Mouse (Mus musculus): ENCODE measurements around the gene Gfap. TPM values are rescaled to one million over a fixed set of nuclear protein-coding genes. Genes with fewer than 3 reads are reported as not detected.
A peak's percentile ranks its signal among the peaks of the same experiment; 100 is the strongest.

Gfap gene
- total and polyA plus RNA-seq, 2 experiments from 2014 or later, result 0.10 TPM; not detected in 1

DNA sequence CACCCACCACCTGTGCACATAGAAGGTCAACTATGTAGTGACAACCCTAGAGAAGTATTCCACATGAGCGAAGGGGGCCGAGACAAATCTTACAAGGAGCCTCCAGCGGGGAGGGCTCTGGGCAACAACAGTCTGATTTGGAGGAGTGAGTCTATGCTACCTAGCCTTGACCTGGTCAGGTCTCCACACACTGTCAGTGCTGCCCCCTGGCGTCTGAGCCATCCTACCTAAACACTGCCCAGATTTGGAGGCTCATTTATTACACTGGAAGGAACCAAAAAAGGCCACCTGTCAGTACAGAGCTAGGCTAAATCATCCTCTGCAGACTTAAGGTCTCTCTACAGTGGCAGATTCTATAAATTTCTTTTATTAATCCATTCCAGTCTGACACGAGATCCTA lies 48.8 kb downstream of the Gfap start:
- ATAC-seq (ENCODE audit: insufficient read depth, low read depth) (peak; percentile 69; the same call in 1 of the 2 replicates), DNase-seq (ENCODE audit: low spot score) (peak; percentile 30)
- Histone ChIP-seq H3K27ac (ENCODE audit: low read depth) (no peak overlapping the region), H3K4me2 (ENCODE audit: low read depth, low read length) (no peak overlapping the region), H3K36me3 (replicated peaks; ENCODE audit: control insufficient read depth, insufficient read depth, low read length) (peaks cover 80% of the 10 kb centered on the region), H3K4me3 (ENCODE audit: low read depth, low read length) (no peak overlapping the region), H3K9me3 (replicated peaks; ENCODE audit: control insufficient read depth, low read length) (no peaks in the 10 kb centered on the region), H3K4me1 (ENCODE audit: control insufficient read depth, insufficient read depth) (no peaks in the 10 kb centered on the region), H3K27me3 (ENCODE audit: control insufficient read depth, insufficient read depth, low read length) (no peaks in the 10 kb centered on the region), H3K9ac (replicated peaks; ENCODE audit: low read depth, low read length) (no peak overlapping the region)
- TF ChIP-seq CTCF (IDR thresholded peaks at IDR 0.05; ENCODE audit: low read depth) (peak; percentile 70), EP300 (IDR thresholded peaks at IDR 0.05; ENCODE audit: low read depth) (no peak)
- WGBS, result 61% methylated on average over 5 of the region's 5 CpGs

- H3K4me2 ChIP-seq (ENCODE audit: low read depth, low read length), result no peak overlapping the region
- no peak overlapping the region for H3K27ac ChIP-seq (ENCODE audit: low read depth)
- no peak overlapping the region for H3K4me3 ChIP-seq (ENCODE audit: low read depth, low read length)
- H3K36me3 ChIP-seq (replicated peaks; ENCODE audit: control insufficient read depth, insufficient read depth, low read length), result peaks cover 98% of the 10 kb centered on the region
- no peak overlapping the region for H3K9ac ChIP-seq (replicated peaks; ENCODE audit: low read depth, low read length)
- no peaks in the 10 kb centered on the region for H3K4me1 ChIP-seq (ENCODE audit: control insufficient read depth, insufficient read depth)
- WGBS, result 79% methylated on average over 10 of the region's 10 CpGs
- H3K27me3 ChIP-seq (ENCODE audit: control insufficient read depth, insufficient read depth, low read length), result no peaks in the 10 kb centered on the region
- no peak for ATAC-seq (ENCODE audit: insufficient read depth, low read depth)
- TF ChIP-seq CTCF (IDR thresholded peaks at IDR 0.05; ENCODE audit: low read depth) (no peak), EP300 (IDR thresholded peaks at IDR 0.05; ENCODE audit: low read depth) (no peak)
- H3K9me3 ChIP-seq (replicated peaks; ENCODE audit: control insufficient read depth, low read length), result no peaks in the 10 kb centered on the region
- no peak for DNase-seq (ENCODE audit: low spot score)
Measured at GRCm38 (mm10) chr11:102845926-102846325, 54.8 kb downstream of the Gfap start.

- no peak for DNase-seq (ENCODE audit: low spot score)
- Histone ChIP-seq H3K27ac (ENCODE audit: low read depth) (peak overlapping the region; percentile 57; the same call in 1 of the 2 replicates), H3K4me1 (ENCODE audit: control insufficient read depth, insufficient read depth) (no peaks in the 10 kb centered on the region), H3K9ac (replicated peaks; ENCODE audit: low read depth, low read length) (no peak overlapping the region), H3K27me3 (ENCODE audit: control insufficient read depth, insufficient read depth, low read length) (no peaks in the 10 kb centered on the region), H3K9me3 (replicated peaks; ENCODE audit: control insufficient read depth, low read length) (no peaks in the 10 kb centered on the region), H3K4me3 (ENCODE audit: low read depth, low read length) (no peak overlapping the region), H3K36me3 (replicated peaks; ENCODE audit: control insufficient read depth, insufficient read depth, low read length) (peaks cover 63% of the 10 kb centered on the region), H3K4me2 (ENCODE audit: low read depth, low read length) (no peak overlapping the region)
- no peak for ATAC-seq (ENCODE audit: insufficient read depth, low read depth)
- WGBS, result 79% methylated on average over 9 of the region's 9 CpGs
- TF ChIP-seq EP300 (IDR thresholded peaks at IDR 0.05; ENCODE audit: low read depth) (no peak), CTCF (IDR thresholded peaks at IDR 0.05; ENCODE audit: low read depth) (no peak)
Measured at GRCm38 (mm10) chr11:102838616-102839150, 62.0 kb downstream of the Gfap start.

GRCm38 (mm10) chr11:102838126-102838525 lies 62.6 kb downstream of the Gfap start:
- WGBS, result 64% methylated on average over 2 of the region's 2 CpGs
- Histone ChIP-seq H3K9me3 (replicated peaks; ENCODE audit: control insufficient read depth, low read length) (no peaks in the 10 kb centered on the region), H3K4me3 (ENCODE audit: low read depth, low read length) (no peak overlapping the region), H3K27me3 (ENCODE audit: control insufficient read depth, insufficient read depth, low read length) (no peaks in the 10 kb centered on the region), H3K4me1 (ENCODE audit: control insufficient read depth, insufficient read depth) (no peaks in the 10 kb centered on the region), H3K36me3 (replicated peaks; ENCODE audit: control insufficient read depth, insufficient read depth, low read length) (peaks cover 58% of the 10 kb centered on the region), H3K4me2 (ENCODE audit: low read depth, low read length) (no peak overlapping the region), H3K9ac (replicated peaks; ENCODE audit: low read depth, low read length) (no peak overlapping the region), H3K27ac (ENCODE audit: low read depth) (no peak overlapping the region; the same call in 1 of the 2 replicates)
- no peak for DNase-seq (ENCODE audit: low spot score)
- no peak; the same call in 1 of the 2 replicates for ATAC-seq (ENCODE audit: insufficient read depth, low read depth)
- 0 out of 2 replicates have a peak, but pooled peaks have one; percentile 26 for TF ChIP-seq EP300 (IDR thresholded peaks at IDR 0.05; ENCODE audit: low read depth)
- no peak for TF ChIP-seq CTCF (IDR thresholded peaks at IDR 0.05; ENCODE audit: low read depth)

DNA sequence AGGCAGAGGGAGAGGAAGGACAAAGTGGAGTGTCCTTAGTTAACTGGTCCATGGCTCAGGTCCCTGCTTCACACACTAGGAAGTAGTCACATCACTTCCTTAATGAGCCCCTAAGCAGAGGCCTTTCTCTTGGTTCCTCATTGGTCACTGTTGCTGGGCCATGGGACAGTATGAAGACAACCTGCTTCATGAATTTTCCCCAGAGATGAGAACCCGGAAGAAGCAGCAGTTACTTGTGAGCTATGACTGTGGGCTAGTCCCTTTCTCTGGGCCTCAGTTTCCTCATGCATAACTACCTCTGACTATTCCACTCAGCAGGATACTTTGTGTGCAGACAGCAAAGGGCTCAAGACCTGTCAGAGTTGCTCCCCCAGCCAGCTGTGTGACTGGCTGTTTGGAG lies 63.3 kb downstream of the Gfap start:
- ATAC-seq (ENCODE audit: insufficient read depth, low read depth), result no peak
- H3K4me1 ChIP-seq (ENCODE audit: control insufficient read depth, insufficient read depth), result no peaks in the 10 kb centered on the region
- WGBS, result 82% methylated on average over 1 of the region's 1 CpGs
- no peak overlapping the region for H3K4me2 ChIP-seq (ENCODE audit: low read depth, low read length)
- H3K36me3 ChIP-seq (replicated peaks; ENCODE audit: control insufficient read depth, insufficient read depth, low read length), result peaks cover 50% of the 10 kb centered on the region
- H3K4me3 ChIP-seq (ENCODE audit: low read depth, low read length), result no peak overlapping the region
- H3K9me3 ChIP-seq (replicated peaks; ENCODE audit: control insufficient read depth, low read length), result no peaks in the 10 kb centered on the region
- no peak for TF ChIP-seq EP300 (IDR thresholded peaks at IDR 0.05; ENCODE audit: low read depth)
- no peak for TF ChIP-seq CTCF (IDR thresholded peaks at IDR 0.05; ENCODE audit: low read depth)
- DNase-seq (ENCODE audit: low spot score), result no peak
- H3K9ac ChIP-seq (replicated peaks; ENCODE audit: low read depth, low read length), result no peak overlapping the region
- peak overlapping the region; percentile 30; the same call in 1 of the 2 replicates for H3K27ac ChIP-seq (ENCODE audit: low read depth)
- H3K27me3 ChIP-seq (ENCODE audit: control insufficient read depth, insufficient read depth, low read length), result no peaks in the 10 kb centered on the region

Other genes with a start within 250 kb of the Gfap start
- gene Meioc, start 237.2 kb downstream of the Gfap start, total RNA-seq (2014; rRNA removed; ENCODE audit: low replicate concordance), result 0.04 TPM in 1 of 2 replicates, not detected in the other
- gene Meioc, start 237.2 kb downstream of the Gfap start, polyA plus RNA-seq (2015; fragmentation: Nextera tagmentation; extraction: Ambion mirVana), result 0.12 and 0.15 TPM in 2 replicates
- gene Ccdc43, start 203.1 kb downstream of the Gfap start, total RNA-seq (2014; rRNA removed; ENCODE audit: low replicate concordance), result 14.2 and 20.8 TPM in 2 replicates
- gene Ccdc43, start 203.1 kb downstream of the Gfap start, polyA plus RNA-seq (2015; fragmentation: Nextera tagmentation; extraction: Ambion mirVana), result 25.5 and 28.8 TPM in 2 replicates
- 7.4 and 13.6 TPM in 2 replicates for gene Adam11, start 139.5 kb downstream of the Gfap start, total RNA-seq (2014; rRNA removed; ENCODE audit: low replicate concordance)
- 3.2 and 3.4 TPM in 2 replicates for gene Adam11, start 139.5 kb downstream of the Gfap start, polyA plus RNA-seq (2015; fragmentation: Nextera tagmentation; extraction: Ambion mirVana)
- 19.2 and 29.4 TPM in 2 replicates for gene Gjc1, start 81.2 kb downstream of the Gfap start, total RNA-seq (2014; rRNA removed; ENCODE audit: low replicate concordance)
- 41.1 and 42.7 TPM in 2 replicates for gene Gjc1, start 81.2 kb downstream of the Gfap start, polyA plus RNA-seq (2015; fragmentation: Nextera tagmentation; extraction: Ambion mirVana)
- gene Higd1b, start 65.1 kb downstream of the Gfap start, total RNA-seq (2014; rRNA removed; ENCODE audit: low replicate concordance), result 4.6 and 38.7 TPM in 2 replicates
- gene Higd1b, start 65.1 kb downstream of the Gfap start, polyA plus RNA-seq (2015; fragmentation: Nextera tagmentation; extraction: Ambion mirVana), result 11.7 and 13.2 TPM in 2 replicates
- gene Eftud2, start 19.9 kb downstream of the Gfap start, total RNA-seq (2014; rRNA removed; ENCODE audit: low replicate concordance), result 36.6 and 42.6 TPM in 2 replicates
- gene Eftud2, start 19.9 kb downstream of the Gfap start, polyA plus RNA-seq (2015; fragmentation: Nextera tagmentation; extraction: Ambion mirVana), result 56.7 and 59.1 TPM in 2 replicates
- gene Ccdc103, start 19.7 kb downstream of the Gfap start, total RNA-seq (2014; rRNA removed; ENCODE audit: low replicate concordance), result not detected in 2 replicates
- 0.66 and 0.75 TPM in 2 replicates for gene Ccdc103, start 19.7 kb downstream of the Gfap start, polyA plus RNA-seq (2015; fragmentation: Nextera tagmentation; extraction: Ambion mirVana)
- gene Fam187a, start 15.7 kb downstream of the Gfap start, total RNA-seq (2014; rRNA removed; ENCODE audit: low replicate concordance), result not detected in 2 replicates
- not detected in 2 replicates for gene Fam187a, start 15.7 kb downstream of the Gfap start, polyA plus RNA-seq (2015; fragmentation: Nextera tagmentation; extraction: Ambion mirVana)
- gene Kif18b, start 24.2 kb upstream of the Gfap start, total RNA-seq (2014; rRNA removed; ENCODE audit: low replicate concordance), result 9.6 and 24.5 TPM in 2 replicates
- gene Kif18b, start 24.2 kb upstream of the Gfap start, polyA plus RNA-seq (2015; fragmentation: Nextera tagmentation; extraction: Ambion mirVana), result 1.2 and 1.3 TPM in 2 replicates
- gene C1ql1, start 45.8 kb upstream of the Gfap start, total RNA-seq (2014; rRNA removed; ENCODE audit: low replicate concordance), result 1.1 TPM in 1 of 2 replicates, not detected in the other
- gene C1ql1, start 45.8 kb upstream of the Gfap start, polyA plus RNA-seq (2015; fragmentation: Nextera tagmentation; extraction: Ambion mirVana), result 0.10 TPM in 1 of 2 replicates, not detected in the other
- gene Nmt1, start 127.3 kb upstream of the Gfap start, total RNA-seq (2014; rRNA removed; ENCODE audit: low replicate concordance), result 47.6 and 63.6 TPM in 2 replicates
- gene Nmt1, start 127.3 kb upstream of the Gfap start, polyA plus RNA-seq (2015; fragmentation: Nextera tagmentation; extraction: Ambion mirVana), result 46.6 and 50.0 TPM in 2 replicates
- gene Dcakd, start 127.4 kb upstream of the Gfap start, total RNA-seq (2014; rRNA removed; ENCODE audit: low replicate concordance), result 53.5 and 64.0 TPM in 2 replicates
- 45.2 and 50.4 TPM in 2 replicates for gene Dcakd, start 127.4 kb upstream of the Gfap start, polyA plus RNA-seq (2015; fragmentation: Nextera tagmentation; extraction: Ambion mirVana)
- 27.0 and 38.9 TPM in 2 replicates for gene Plcd3, start 200.7 kb upstream of the Gfap start, total RNA-seq (2014; rRNA removed; ENCODE audit: low replicate concordance)
- gene Plcd3, start 200.7 kb upstream of the Gfap start, polyA plus RNA-seq (2015; fragmentation: Nextera tagmentation; extraction: Ambion mirVana), result 14.5 and 16.3 TPM in 2 replicates
- gene Acbd4, start 200.8 kb upstream of the Gfap start, total RNA-seq (2014; rRNA removed; ENCODE audit: low replicate concordance), result 16.3 and 20.0 TPM in 2 replicates
- 21.6 and 22.2 TPM in 2 replicates for gene Acbd4, start 200.8 kb upstream of the Gfap start, polyA plus RNA-seq (2015; fragmentation: Nextera tagmentation; extraction: Ambion mirVana)
- 9.0 and 11.0 TPM in 2 replicates for gene Hexim1, start 215.3 kb upstream of the Gfap start, total RNA-seq (2014; rRNA removed; ENCODE audit: low replicate concordance)
- 3.2 and 3.3 TPM in 2 replicates for gene Hexim1, start 215.3 kb upstream of the Gfap start, polyA plus RNA-seq (2015; fragmentation: Nextera tagmentation; extraction: Ambion mirVana)
- gene Hexim2, start 231.5 kb upstream of the Gfap start, total RNA-seq (2014; rRNA removed; ENCODE audit: low replicate concordance), result 1.6 and 1.7 TPM in 2 replicates
- 4.2 and 4.9 TPM in 2 replicates for gene Hexim2, start 231.5 kb upstream of the Gfap start, polyA plus RNA-seq (2015; fragmentation: Nextera tagmentation; extraction: Ambion mirVana)

Measured in heart, postnatal 0 days (tissue).